Mouse (Mus musculus) liver, adult 2 months (tissue): ENCODE results near the gene Morn1.

Source experiments
- CTCF ChIP-seq: fragments of 200-500 bp; IDR thresholded peaks from 2 replicates; pipeline ENCODE4 v1.5.1; 2011; ENCODE audit warnings: low read depth, low read length, control low read depth
- POLR2A ChIP-seq: fragments of 200-500 bp; IDR thresholded peaks from 2 replicates; pipeline ENCODE4 v1.6.1; 2011; ENCODE audit warnings: low read length, control low read depth; ENCODE audit not compliant: insufficient read depth; ENCODE audit errors: extremely low read depth

GRCm38 (mm10) chr4:155144548-155145180, 58.3 kb downstream of the Morn1 start:
- TF ChIP-seq CTCF (no peak), POLR2A (no peak)
